Mouse (Mus musculus) inflammation-experienced regulatory T-cells, adult 16 weeks (primary cell): ENCODE results near the gene Adra1b. TPM values are rescaled to one million over a fixed set of nuclear protein-coding genes. Genes with fewer than 3 reads are reported as not detected.

Experiments used
- polyA plus RNA-seq: library from polyadenylated mRNA; unstranded; fragments of 100-300 nt; shearing (Covaris generic); gene quantifications from one replicate; pipeline ENCODE4 v1.2.1, GENCODE M21; 2017

The Adra1b gene
- polyA plus RNA-seq = not detected

GRCm38 (mm10) chr11:43901051-43901654 lies at the start of gene Adra1b:
TSS of gene Adra1b (minus strand) at chr11:43901210.

GRCm38 (mm10) chr11:43747233-43748226 lies 153.5 kb downstream of the Adra1b start, which contains the start of gene Ttc1:
TSS of gene Ttc1 (minus strand) at chr11:43748008.

Other genes with a start within 250 kb of the Adra1b start
- 12.0 TPM for gene Pwwp2a, start 219.2 kb downstream of the Adra1b start, polyA plus RNA-seq
- 85.3 TPM for gene Ttc1, start 153.2 kb downstream of the Adra1b start, polyA plus RNA-seq